Mouse (Mus musculus): ENCODE results near the gene Max. TPM values are rescaled to one million over a fixed set of nuclear protein-coding genes. Genes with fewer than 3 reads are reported as not detected.

Max gene
- polyA plus RNA-seq (2015; fragmentation: Nextera tagmentation; extraction: Ambion mirVana), result 15.3 and 16.3 TPM in 2 replicates

- Histone ChIP-seq H3K36me3 (peaks cover 12% of the 10 kb centered on the region), H3K9ac (peak within 1 kb of the TSS; percentile 87), H3K9me3 (no peaks in the 10 kb centered on the region), H3K4me2 (peak within 1 kb of the TSS; percentile 83), H3K27ac (peak within 1 kb of the TSS; percentile 33; the same call in 1 of the 2 replicates), H3K4me1 (peaks cover 9% of the 10 kb centered on the region), H3K4me3 (peak within 1 kb of the TSS; percentile 86), H3K27me3 (no peaks in the 10 kb centered on the region)
- under 1% methylated on average over 73 of the region's 73 CpGs for WGBS
- peak; percentile 99 for ATAC-seq (ENCODE audit: insufficient number of reproducible peaks, insufficient read depth, low FRiP score, low TSS enrichment, low read depth)
These were observed at the start of gene Max for GRCm38 (mm10) chr12:76961932-76962891. Max (minus strand) TSS chr12:76962201.

- Histone ChIP-seq H3K9me3 (no peaks in the 10 kb centered on the region), H3K4me2 (no peak overlapping the region), H3K27me3 (no peaks in the 10 kb centered on the region), H3K36me3 (no peaks in the 10 kb centered on the region), H3K9ac (no peak overlapping the region), H3K4me3 (no peak overlapping the region), H3K27ac (no peak overlapping the region), H3K4me1 (no peaks in the 10 kb centered on the region)
- no peak for ATAC-seq (ENCODE audit: insufficient number of reproducible peaks, insufficient read depth, low FRiP score, low TSS enrichment, low read depth)
- 52% methylated on average over 6 of the region's 6 CpGs for WGBS
These were observed 49.2 kb upstream of the Max start for GRCm38 (mm10) chr12:77011092-77011720.

- no peak overlapping the region for H3K27ac ChIP-seq
- 61% methylated on average over 20 of the region's 20 CpGs for WGBS
- no peak overlapping the region for H3K4me3 ChIP-seq
- no peaks in the 10 kb centered on the region for H3K36me3 ChIP-seq
- no peaks in the 10 kb centered on the region for H3K9me3 ChIP-seq
- no peak for ATAC-seq (ENCODE audit: insufficient number of reproducible peaks, insufficient read depth, low FRiP score, low TSS enrichment, low read depth)
- no peaks in the 10 kb centered on the region for H3K27me3 ChIP-seq
- no peaks in the 10 kb centered on the region for H3K4me1 ChIP-seq
- H3K9ac ChIP-seq, result no peak overlapping the region
- no peak overlapping the region for H3K4me2 ChIP-seq
These were observed 47.4 kb upstream of the Max start for GRCm38 (mm10) chr12:77009202-77010030.

- no peak overlapping the region for H3K4me3 ChIP-seq
- WGBS, result 42% methylated on average over 10 of the region's 10 CpGs
- H3K4me2 ChIP-seq, result no peak overlapping the region
- H3K9ac ChIP-seq, result no peak overlapping the region
- H3K36me3 ChIP-seq, result no peaks in the 10 kb centered on the region
- H3K27ac ChIP-seq, result no peak overlapping the region
- peaks cover 2% of the 10 kb centered on the region; the same call in 1 of the 2 replicates for H3K27me3 ChIP-seq
- no peaks in the 10 kb centered on the region for H3K9me3 ChIP-seq
- no peak for ATAC-seq (ENCODE audit: insufficient number of reproducible peaks, insufficient read depth, low FRiP score, low TSS enrichment, low read depth)
- H3K4me1 ChIP-seq, result peaks cover 7% of the 10 kb centered on the region
These were observed 42.9 kb upstream of the Max start for GRCm38 (mm10) chr12:77004893-77005292.

- ATAC-seq (ENCODE audit: insufficient number of reproducible peaks, insufficient read depth, low FRiP score, low TSS enrichment, low read depth), result no peak
- peaks cover 7% of the 10 kb centered on the region for H3K4me1 ChIP-seq
- no peak overlapping the region for H3K9ac ChIP-seq
- no peak overlapping the region for H3K4me3 ChIP-seq
- no peaks in the 10 kb centered on the region for H3K9me3 ChIP-seq
- no peak overlapping the region for H3K27ac ChIP-seq
- WGBS, result 84% methylated on average over 8 of the region's 8 CpGs
- no peak overlapping the region for H3K4me2 ChIP-seq
- H3K36me3 ChIP-seq, result no peaks in the 10 kb centered on the region
- H3K27me3 ChIP-seq, result peaks cover 9% of the 10 kb centered on the region
These were observed 40.7 kb upstream of the Max start for GRCm38 (mm10) chr12:77002551-77003228.

- H3K27me3 ChIP-seq, result peaks cover 9% of the 10 kb centered on the region
- peaks cover 7% of the 10 kb centered on the region for H3K4me1 ChIP-seq
- H3K27ac ChIP-seq, result no peak overlapping the region
- H3K4me3 ChIP-seq, result no peak overlapping the region
- H3K4me2 ChIP-seq, result no peak overlapping the region
- H3K36me3 ChIP-seq, result no peaks in the 10 kb centered on the region
- 67% methylated on average over 1 of the region's 1 CpGs for WGBS
- H3K9me3 ChIP-seq, result no peaks in the 10 kb centered on the region
- H3K9ac ChIP-seq, result no peak overlapping the region
- no peak for ATAC-seq (ENCODE audit: insufficient number of reproducible peaks, insufficient read depth, low FRiP score, low TSS enrichment, low read depth)
These were observed 39.3 kb upstream of the Max start for GRCm38 (mm10) chr12:77001312-77001711.

- Histone ChIP-seq H3K36me3 (no peaks in the 10 kb centered on the region), H3K9me3 (no peaks in the 10 kb centered on the region), H3K4me2 (no peak overlapping the region), H3K27ac (no peak overlapping the region), H3K4me3 (no peak overlapping the region), H3K9ac (no peak overlapping the region), H3K27me3 (peaks cover 9% of the 10 kb centered on the region), H3K4me1 (peaks cover 7% of the 10 kb centered on the region)
- 0 out of 2 replicates have a peak, but pooled peaks have one; percentile 16 for ATAC-seq (ENCODE audit: insufficient number of reproducible peaks, insufficient read depth, low FRiP score, low TSS enrichment, low read depth)
- WGBS, result 7% methylated on average over 6 of the region's 6 CpGs
These were observed 38.8 kb upstream of the Max start for GRCm38 (mm10) chr12:77000705-77001284.

GRCm38 (mm10) chr12:77000096-77000704, 38.2 kb upstream of the Max start:
- Histone ChIP-seq H3K9me3 (no peaks in the 10 kb centered on the region), H3K4me2 (no peak overlapping the region), H3K36me3 (no peaks in the 10 kb centered on the region), H3K27ac (no peak overlapping the region), H3K4me1 (peaks cover 7% of the 10 kb centered on the region), H3K9ac (no peak overlapping the region), H3K4me3 (no peak overlapping the region), H3K27me3 (peaks cover 9% of the 10 kb centered on the region)
- peak; percentile 59; the same call in 1 of the 2 replicates for ATAC-seq (ENCODE audit: insufficient number of reproducible peaks, insufficient read depth, low FRiP score, low TSS enrichment, low read depth)
- WGBS, result 15% methylated on average over 4 of the region's 4 CpGs

- Histone ChIP-seq H3K4me2 (no peak overlapping the region), H3K36me3 (no peaks in the 10 kb centered on the region), H3K4me1 (no peaks in the 10 kb centered on the region), H3K9me3 (no peaks in the 10 kb centered on the region), H3K4me3 (no peak overlapping the region), H3K9ac (no peak overlapping the region), H3K27me3 (peaks cover 6% of the 10 kb centered on the region; the same call in 1 of the 2 replicates), H3K27ac (no peak overlapping the region)
- WGBS, result 88% methylated on average over 5 of the region's 5 CpGs
- no peak for ATAC-seq (ENCODE audit: insufficient number of reproducible peaks, insufficient read depth, low FRiP score, low TSS enrichment, low read depth)
These were observed 32.8 kb upstream of the Max start for GRCm38 (mm10) chr12:76994766-76995165.

- H3K9me3 ChIP-seq, result no peaks in the 10 kb centered on the region
- H3K36me3 ChIP-seq, result no peaks in the 10 kb centered on the region
- no peaks in the 10 kb centered on the region for H3K4me1 ChIP-seq
- no peak overlapping the region for H3K4me2 ChIP-seq
- no peak overlapping the region for H3K9ac ChIP-seq
- no peak for ATAC-seq (ENCODE audit: insufficient number of reproducible peaks, insufficient read depth, low FRiP score, low TSS enrichment, low read depth)
- no peaks in the 10 kb centered on the region for H3K27me3 ChIP-seq
- H3K4me3 ChIP-seq, result no peak overlapping the region
- no peak overlapping the region for H3K27ac ChIP-seq
- WGBS, result 88% methylated on average over 16 of the region's 16 CpGs
These were observed 31.0 kb upstream of the Max start for GRCm38 (mm10) chr12:76992891-76993529.

All from embryonic facial prominence, embryonic 13.5 days (tissue).